Mouse (Mus musculus): ENCODE measurements around the gene Rem1.
A peak's percentile ranks its signal among the peaks of the same experiment; 100 is the strongest.

The Rem1 gene

GRCm38 (mm10) chr2:152626774-152627591, at the start of gene Rem1:
Rem1 (plus strand) TSS chr2:152626951.
- DNase-seq, result no peak

- DNase-seq, result no peak
These were observed 46.6 kb upstream of the Rem1 start, which contains the start of gene Defb19 for GRCm38 (mm10) chr2:152580107-152580506. Defb19 (minus strand) TSS chr2:152580312.

DNA sequence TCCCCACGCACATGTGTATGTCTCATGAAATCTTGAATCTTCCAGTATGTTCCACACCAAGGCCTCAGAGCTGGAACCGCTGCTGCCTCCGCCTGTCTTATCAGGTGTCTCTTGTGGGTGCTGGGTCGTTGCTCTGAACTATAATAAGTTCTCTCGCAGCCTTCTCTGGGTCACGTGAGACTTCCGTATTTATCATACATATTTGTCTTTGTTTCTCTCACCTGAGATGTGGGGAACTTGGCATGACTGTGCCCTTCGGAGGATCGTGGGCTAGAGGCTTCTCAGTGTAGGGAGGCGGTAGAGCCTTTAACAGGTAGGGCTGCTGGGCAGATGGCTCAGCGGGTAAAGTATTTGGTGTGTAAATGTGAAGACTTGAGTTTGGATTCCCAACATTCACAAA, 46.1 kb upstream of the Rem1 start:
- no peak for DNase-seq

DNA sequence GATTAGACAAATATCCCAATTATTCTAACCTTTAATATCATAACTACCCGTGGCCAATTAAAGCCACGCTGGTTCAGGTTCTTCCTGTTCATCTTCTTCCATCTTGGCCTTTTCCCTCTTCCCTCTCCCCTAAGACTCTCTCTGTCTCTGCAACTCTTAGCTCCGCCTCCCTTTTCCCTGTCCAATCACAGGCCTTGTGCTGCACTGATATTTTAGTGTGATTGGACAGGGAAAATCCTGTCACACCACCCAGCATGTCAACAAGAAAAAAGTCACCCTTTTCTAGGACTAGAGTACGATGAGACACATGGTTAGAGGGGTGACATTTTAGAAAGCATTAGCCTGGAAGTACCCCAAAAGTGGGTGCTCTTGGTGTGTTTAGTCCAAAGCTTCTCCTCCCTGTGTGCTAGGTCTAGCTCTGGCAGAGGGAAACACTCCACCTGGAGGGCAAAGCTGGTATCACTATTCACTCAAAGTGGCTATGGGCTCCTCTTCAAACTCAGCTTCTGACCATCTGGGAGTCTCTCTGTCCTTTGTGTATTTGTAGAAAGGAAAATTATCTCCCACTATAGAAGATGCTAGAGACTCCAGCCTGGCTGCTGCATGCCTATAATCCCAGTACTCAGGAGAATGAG, 39.7 kb upstream of the Rem1 start:
- DNase-seq, result no peak

GRCm38 (mm10) chr2:152588450-152588849, 38.3 kb upstream of the Rem1 start:
- DNase-seq, result no peak

DNA sequence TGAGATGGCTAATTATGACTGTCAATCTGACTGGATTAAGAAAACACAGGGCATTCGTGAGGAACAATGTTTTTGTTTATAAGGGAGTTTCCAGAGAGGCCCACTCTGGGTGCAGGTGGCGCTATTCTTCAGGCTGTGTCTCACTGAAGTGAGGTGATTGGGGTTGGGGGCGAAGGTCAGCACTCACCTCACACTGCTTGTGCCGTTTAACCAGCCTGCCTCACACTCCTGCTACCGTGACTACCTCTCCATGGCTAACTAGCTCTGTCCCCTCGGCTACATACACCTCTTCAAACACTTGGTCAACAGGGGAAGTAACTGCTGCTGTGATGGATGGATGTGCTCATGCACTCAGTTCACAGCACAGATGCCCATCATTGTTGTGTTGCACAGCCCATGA, 37.7 kb upstream of the Rem1 start:
- DNase-seq, result no peak

GRCm38 (mm10) chr2:152599299-152599698, 27.5 kb upstream of the Rem1 start, which contains the start of gene Defb45:
Defb45 (minus strand) TSS chr2:152599399.
- DNase-seq, result no peak

DNA sequence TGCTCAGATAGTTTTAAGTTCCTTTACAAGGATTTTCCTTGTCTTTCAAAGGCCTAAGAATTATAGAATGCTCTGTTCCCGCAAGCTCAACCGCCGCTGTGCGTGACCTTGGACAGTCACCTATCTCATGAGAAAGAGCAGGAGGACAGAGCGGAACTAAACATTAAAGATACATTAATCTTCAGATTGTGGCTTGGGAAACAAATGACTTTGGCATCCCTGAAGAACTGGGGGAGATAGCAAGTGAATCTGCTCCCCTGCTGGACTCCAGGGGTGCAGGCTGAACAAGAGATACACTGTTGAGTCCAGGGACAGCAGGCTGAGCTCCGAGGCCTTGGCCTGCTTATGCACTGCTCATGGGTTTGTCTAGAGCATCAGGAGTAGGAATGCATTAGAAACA, 26.7 kb upstream of the Rem1 start:
- DNase-seq, result no peak

DNA sequence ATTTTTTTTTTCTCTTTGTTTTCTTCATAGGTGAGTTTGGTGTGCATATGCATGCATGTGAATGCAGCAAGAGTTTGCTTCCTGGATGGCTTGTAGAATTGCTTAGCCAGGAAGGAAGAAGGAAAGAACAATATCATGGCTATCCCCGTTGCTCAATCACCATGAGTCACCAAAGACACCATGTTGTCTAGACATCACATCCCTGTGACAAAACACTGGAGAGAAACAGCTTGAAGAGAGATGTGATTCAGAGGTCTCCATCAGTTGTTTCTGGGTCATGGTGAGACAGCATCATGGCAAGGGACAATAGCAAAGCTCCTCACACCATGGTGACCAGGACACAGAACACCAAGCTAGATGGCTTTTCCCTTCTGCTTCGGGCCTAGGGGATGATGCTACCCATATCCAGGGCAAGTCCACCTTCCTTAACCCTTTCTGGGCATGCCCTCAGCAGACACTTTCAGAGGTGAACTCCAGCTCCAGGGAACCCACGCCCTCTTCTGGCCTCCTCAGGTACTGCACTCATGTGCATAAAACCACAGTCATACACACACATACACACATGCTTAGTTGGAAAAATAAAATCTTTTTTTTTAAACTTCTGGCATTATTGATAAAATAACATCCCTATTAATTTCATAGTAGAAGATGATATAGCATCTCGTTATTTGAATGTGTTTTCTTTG, 25.3 kb upstream of the Rem1 start:
- no peak for DNase-seq

GRCm38 (mm10) chr2:152604057-152604456, 22.7 kb upstream of the Rem1 start, which contains the start of gene Defb36:
Defb36 (plus strand) TSS chr2:152604327.
- peak; percentile 27 for DNase-seq

- DNase-seq, result no peak
These were observed 19.0 kb upstream of the Rem1 start for GRCm38 (mm10) chr2:152607746-152608145.

DNA sequence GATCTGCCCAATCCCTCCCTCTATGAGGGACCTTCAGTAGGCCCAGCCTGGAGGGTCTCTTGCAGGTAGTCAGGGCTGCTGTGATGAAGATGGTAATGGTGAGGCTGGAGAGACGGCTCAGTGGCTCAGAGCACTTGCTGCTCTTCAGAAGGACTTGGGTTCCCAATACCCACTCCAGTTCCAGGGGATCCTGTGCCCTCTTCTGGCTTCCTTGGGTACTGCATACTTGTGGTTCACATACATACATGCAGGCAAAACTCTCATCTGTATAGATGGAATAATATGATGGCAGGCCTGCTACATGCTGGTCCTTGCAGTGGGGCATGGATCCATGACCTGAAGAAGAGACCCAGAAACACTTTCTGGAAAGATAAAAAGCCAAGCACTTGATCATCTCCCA, 18.0 kb upstream of the Rem1 start:
- no peak for DNase-seq

GRCm38 (mm10) chr2:152612193-152612592, 14.6 kb upstream of the Rem1 start:
- DNase-seq, result no peak

DNA sequence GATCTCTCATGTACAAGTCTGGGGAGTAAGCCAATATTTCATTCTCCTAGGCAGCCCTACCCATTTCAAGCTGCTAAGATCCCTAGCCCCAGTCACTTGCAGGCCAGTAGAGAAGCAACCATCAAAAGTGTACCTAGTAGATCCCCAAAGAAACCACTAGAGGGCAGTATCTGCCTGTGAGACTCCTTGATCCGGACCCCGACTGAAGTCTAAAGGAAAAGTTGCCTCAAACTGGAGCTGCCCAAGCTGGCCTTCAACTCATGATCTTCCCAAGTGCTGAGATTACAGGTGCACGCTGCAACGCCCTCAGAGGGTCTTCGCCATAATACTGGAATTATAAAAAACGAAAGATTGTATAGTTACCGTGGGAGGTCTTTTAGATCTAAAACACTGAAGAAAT, 11.2 kb upstream of the Rem1 start:
- DNase-seq, result peak; percentile 35

DNA sequence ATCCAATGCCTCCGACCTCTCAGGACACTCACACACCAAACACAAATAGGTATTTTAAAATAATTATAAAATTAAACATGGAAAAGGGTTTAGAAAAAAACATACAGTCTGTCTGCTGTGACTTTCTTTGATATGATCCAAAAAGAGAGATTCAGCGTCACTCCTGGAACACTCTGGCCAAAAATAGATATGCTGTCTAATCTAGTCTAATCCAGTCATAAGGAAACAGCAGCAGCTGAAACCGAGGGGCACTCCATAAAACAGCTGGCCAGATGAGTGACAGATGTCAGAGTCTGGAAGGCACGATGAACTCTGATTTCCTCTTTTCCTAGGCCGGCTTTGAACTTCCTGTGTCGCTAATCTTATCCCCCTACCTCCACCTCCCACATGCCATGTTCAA, 10.3 kb upstream of the Rem1 start:
- DNase-seq, result no peak

DNA sequence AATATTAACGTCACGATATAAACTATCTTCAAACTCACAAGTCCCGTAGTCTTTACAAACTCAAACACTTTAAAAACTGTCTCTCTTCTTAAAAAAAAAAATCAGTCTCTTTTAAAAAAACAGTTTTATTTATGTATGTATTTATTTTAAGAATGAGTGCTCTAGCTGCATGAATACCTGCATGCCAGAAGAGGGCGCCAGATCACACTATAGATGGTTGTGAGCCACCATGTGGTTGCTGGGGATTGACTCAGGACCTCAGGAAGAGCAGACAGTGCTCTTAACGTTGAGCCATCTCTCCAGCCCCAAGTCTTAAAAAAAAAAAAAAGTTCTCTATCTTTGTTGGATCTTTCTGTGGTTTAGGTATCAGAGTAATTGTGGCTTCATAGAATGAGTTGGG, 9.4 kb upstream of the Rem1 start:
- DNase-seq, result no peak

DNA sequence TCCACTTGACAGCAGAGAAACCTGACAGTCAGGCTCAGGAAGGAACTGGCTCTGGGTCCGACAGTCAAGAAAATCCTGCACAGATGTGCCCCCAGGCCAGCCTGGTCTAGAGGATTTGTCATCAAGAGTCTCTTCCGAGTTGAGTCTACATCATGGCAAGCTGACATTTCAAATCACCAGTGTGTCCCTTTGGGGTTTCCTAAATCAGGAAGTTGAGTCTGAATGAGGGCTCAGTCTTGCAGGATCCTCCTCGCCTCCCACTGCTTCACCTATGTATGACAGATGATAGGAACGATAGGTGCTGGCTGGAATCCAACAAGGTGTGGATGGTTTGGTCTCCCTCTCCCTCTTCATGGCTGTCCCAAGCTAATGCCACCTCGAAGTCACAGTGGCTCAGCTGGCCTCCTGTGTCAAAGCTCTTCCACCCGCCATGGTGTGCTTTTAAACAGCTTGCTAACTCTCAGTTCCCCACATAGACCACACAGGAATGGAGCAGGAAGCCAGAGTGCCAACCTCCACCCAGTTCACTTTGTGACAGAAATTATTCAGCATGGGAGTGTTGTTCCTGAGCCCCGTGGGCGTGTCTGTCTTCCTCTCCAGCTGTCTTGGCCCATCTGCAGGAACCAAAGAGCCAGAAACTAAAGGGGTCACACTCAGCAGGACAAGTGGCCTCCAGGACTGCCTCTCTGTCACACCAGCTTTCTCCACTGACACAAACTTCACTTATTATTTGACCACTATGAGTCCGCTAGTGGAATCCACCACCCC, 6.2 kb upstream of the Rem1 start:
- DNase-seq, result no peak

DNA sequence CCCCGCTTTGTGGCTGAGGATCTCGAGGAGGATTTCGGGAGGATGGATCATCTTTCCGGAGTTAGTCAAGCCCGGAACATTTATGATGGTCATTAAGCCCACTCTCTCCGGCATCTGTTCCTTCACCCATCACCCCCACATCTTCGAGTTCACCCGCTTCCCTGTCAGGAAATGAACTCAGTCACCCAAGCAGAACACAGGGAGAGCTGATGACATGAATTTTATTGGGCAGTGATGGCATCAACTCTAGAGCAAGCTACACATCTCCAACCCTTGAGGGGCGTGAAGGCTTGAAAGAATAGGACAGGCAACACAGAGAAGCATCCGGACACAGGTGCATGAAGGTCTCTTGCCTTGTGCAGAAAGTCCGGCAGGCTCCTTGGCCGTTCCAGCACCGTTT, 4.6 kb upstream of the Rem1 start:
- no peak for DNase-seq

DNA sequence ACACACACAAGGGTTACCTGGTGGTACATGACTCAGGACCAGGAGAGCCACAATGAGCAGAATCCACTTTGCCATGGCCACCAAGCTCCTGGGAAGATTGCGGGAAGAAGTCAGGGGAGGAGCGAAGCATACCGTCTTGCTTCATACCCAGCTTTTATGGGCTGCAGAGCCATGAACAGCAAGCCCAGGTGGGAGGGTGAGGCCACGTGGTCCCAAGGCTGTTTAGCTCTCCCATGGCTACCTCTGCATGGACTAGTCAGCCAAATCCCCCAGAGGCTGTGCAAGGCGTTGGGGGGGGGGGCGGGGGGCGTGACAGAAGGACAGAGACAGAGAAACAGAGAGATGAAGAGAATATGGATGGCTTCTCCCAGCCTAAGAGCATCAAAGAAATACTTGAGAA, 3.8 kb upstream of the Rem1 start, which contains the start of gene Defb25:
TSS of gene Defb25 (minus strand) at position 101 of the 400 bp plus-strand sequence.
- no peak for DNase-seq

GRCm38 (mm10) chr2:152624566-152624965, 2.2 kb upstream of the Rem1 start:
- no peak for DNase-seq

DNA sequence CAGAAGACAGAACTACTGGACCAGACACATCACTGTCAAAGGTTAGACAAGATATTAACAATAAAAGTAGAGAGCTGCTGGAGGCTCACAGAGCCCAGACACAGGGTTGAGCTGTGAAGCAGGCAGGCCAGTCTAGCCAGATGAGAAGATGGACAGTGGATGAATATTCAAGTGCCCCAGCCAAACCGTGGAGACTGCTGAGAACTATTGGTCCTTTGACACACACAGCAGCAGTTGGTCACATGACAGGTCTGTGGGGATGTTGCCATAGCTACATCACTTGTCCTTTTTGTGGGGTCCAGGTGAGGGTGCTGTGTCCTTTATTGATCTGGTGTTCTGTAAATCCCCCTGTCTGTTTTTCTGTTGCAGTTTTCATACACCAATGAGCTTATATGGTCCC, 1.5 kb upstream of the Rem1 start:
- DNase-seq, result no peak

- no peak for DNase-seq
These were observed 1.3 kb downstream of the Rem1 start for GRCm38 (mm10) chr2:152628066-152628465.

- DNase-seq, result no peak
These were observed 2.5 kb downstream of the Rem1 start for GRCm38 (mm10) chr2:152629239-152629638.
